Mouse (Mus musculus) layer of hippocampus, postnatal 36 days (tissue): Measurements from ENCODE around the gene Galnt10. TPM values are rescaled to one million over a fixed set of nuclear protein-coding genes. Genes with fewer than 3 reads are reported as not detected.

ENCODE experiments used
- DNase-seq, 2 experiments: peaks; one replicate each; pipeline ENCODE4 v3.0.0; 2022
- total RNA-seq, 2 experiments: library from RNA; stranded (reverse); gene quantifications; 2 replicates each; pipeline ENCODE4 v1.2.3; 2021

The Galnt10 gene
- total RNA-seq = 1 to 10 TPM; 6.9 to 7.3 TPM

- DNase-seq = peak; percentile 83 to 87
Observed at GRCm38 (mm10) chr11:57645018-57645559, at the start of gene Galnt10. TSS of gene Galnt10 (plus strand) at chr11:57645442.

- DNase-seq = no peak
Observed at GRCm38 (mm10) chr11:57595899-57596298, 49.3 kb upstream of the Galnt10 start.

GRCm38 (mm10) chr11:57598161-57598560 lies 47.1 kb upstream of the Galnt10 start:
- DNase-seq = peak in 1 of 2 experiments; percentile 22

- no peak for DNase-seq
Observed at GRCm38 (mm10) chr11:57599304-57599703, 45.9 kb upstream of the Galnt10 start.

GRCm38 (mm10) chr11:57600113-57600512 lies 45.1 kb upstream of the Galnt10 start:
- DNase-seq = no peak

- DNase-seq = peak; percentile 61 to 67
Observed at GRCm38 (mm10) chr11:57600621-57601121, 44.6 kb upstream of the Galnt10 start.

GRCm38 (mm10) chr11:57601806-57602455 lies 43.3 kb upstream of the Galnt10 start:
- DNase-seq = no peak

- no peak for DNase-seq
Observed at GRCm38 (mm10) chr11:57605086-57605485, 40.2 kb upstream of the Galnt10 start.

GRCm38 (mm10) chr11:57605660-57606059 lies 39.6 kb upstream of the Galnt10 start:
- DNase-seq = no peak

- no peak for DNase-seq
Observed at GRCm38 (mm10) chr11:57614502-57614901, 30.7 kb upstream of the Galnt10 start.

- no peak for DNase-seq
Observed at GRCm38 (mm10) chr11:57615286-57615685, 30.0 kb upstream of the Galnt10 start.

- no peak for DNase-seq
Observed at GRCm38 (mm10) chr11:57615871-57616270, 29.4 kb upstream of the Galnt10 start.

GRCm38 (mm10) chr11:57617526-57618264 lies 27.5 kb upstream of the Galnt10 start:
- peak in 1 of 2 experiments; percentile 18 for DNase-seq

- DNase-seq = no peak
Observed at GRCm38 (mm10) chr11:57621472-57621871, 23.8 kb upstream of the Galnt10 start.

GRCm38 (mm10) chr11:57621876-57622275 lies 23.4 kb upstream of the Galnt10 start:
- DNase-seq = no peak

- DNase-seq = peak; percentile 16
Observed at GRCm38 (mm10) chr11:57624490-57624893, 20.8 kb upstream of the Galnt10 start.

GRCm38 (mm10) chr11:57625465-57625864 lies 19.8 kb upstream of the Galnt10 start:
- no peak for DNase-seq

- no peak for DNase-seq
Observed at GRCm38 (mm10) chr11:57627086-57627735, 18.0 kb upstream of the Galnt10 start.

- no peak for DNase-seq
Observed at GRCm38 (mm10) chr11:57631805-57632485, 13.3 kb upstream of the Galnt10 start.

GRCm38 (mm10) chr11:57633006-57633405 lies 12.2 kb upstream of the Galnt10 start:
- no peak for DNase-seq

GRCm38 (mm10) chr11:57633975-57634585 lies 11.2 kb upstream of the Galnt10 start:
- DNase-seq = no peak

- DNase-seq = no peak
Observed at GRCm38 (mm10) chr11:57635148-57635547, 10.1 kb upstream of the Galnt10 start.
